Mouse (Mus musculus) left cerebral cortex, postnatal 25 days (tissue): ENCODE measurements at regions not wholly inside any gene's neighbourhood (a gene's known extent, or its start where the extent isn't known, plus 50 kb on each side); places are given as distances from the start of the nearest gene placed in this dataset.
A peak's percentile ranks its signal among the peaks of the same experiment; 100 is the strongest.

Experiments used
- DNase-seq, 2 experiments: peaks; one replicate each; pipeline ENCODE4 v3.0.0; 2022; ENCODE audit warnings: low spot score in 2 of 2, mixed read lengths in 1 of 2
- intact Hi-C: fragments of 180-260 bp; cut with DNase I; formaldehyde crosslinking; loops from one replicate; pipeline ENCODE4 v1.15.1; 2025

GRCm38 (mm10) chr12:71747386-71747785 is 83.5 kb upstream of the Daam1 start:
- DNase-seq: peak in 1 of 2 experiments; percentile 69
- intact Hi-C loops: no loop called here

DNA sequence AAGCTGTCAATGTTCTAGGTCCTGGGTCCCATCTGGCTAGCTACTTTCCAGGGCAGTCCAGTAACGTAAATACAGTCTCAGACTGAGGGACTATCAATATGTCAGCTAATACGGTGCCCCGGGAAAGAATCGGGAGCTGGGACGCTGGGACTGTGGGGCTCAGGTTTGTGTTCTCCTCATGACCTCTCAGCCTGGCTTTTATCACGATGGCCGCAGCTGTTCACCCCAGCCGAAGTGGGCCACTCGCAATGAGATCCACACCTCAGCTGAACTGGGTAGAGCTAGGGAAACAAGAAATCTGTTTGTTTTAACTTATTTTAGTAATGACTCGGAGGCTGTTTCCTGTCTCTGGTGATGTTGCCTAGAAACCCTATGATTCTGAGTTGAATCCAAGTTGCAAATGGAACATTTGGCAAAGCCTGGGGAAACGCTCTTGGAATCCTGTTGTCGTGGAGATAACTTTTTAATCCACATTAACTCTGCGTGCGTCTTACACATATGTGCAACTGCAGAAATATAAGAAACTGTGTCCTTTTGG is 83.0 kb upstream of the Daam1 start:
- intact Hi-C loops: loop anchor here (2.0 kb wide), 1 partner anchor 33 kb away; no protein-coding TSS in a partner anchor
- peak; percentile 67 to 89 for DNase-seq

- intact Hi-C loops: loop anchor here (2.0 kb wide), 1 partner anchor 34 kb away; no protein-coding TSS in a partner anchor
- peak; percentile 83 to 96 for DNase-seq
Observed at GRCm38 (mm10) chr12:71748731-71749130, 82.1 kb upstream of the Daam1 start.

DNA sequence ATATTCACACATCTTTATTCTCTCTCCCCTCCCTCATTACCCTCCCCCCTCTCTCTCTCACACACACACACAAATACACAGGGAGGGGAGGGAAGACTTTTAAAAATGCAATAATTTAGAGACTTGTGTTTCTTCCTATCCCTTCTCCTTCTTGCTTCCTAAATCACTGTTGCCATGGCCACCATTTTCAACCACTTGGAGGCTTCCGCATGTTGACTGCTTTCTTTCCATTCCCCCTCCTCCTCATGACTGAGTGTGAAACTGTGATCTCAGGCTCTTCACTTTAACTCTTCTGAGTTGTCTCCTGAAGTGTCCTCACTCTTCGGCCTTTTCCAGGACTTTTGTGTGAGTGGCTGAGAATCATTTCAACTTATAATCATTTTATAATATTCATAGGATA is 81.2 kb upstream of the Daam1 start:
- intact Hi-C loops: loop anchor here (2.0 kb wide), 1 partner anchor 35 kb away; no protein-coding TSS in a partner anchor
- peak; percentile 12 to 66 for DNase-seq

GRCm38 (mm10) chr12:71752741-71753260 is 78.1 kb upstream of the Daam1 start:
- no peak for DNase-seq
- intact Hi-C loops: no loop called here

- no peak for DNase-seq
- intact Hi-C loops: no loop called here
Observed at GRCm38 (mm10) chr12:71753276-71753675, 77.6 kb upstream of the Daam1 start.

DNA sequence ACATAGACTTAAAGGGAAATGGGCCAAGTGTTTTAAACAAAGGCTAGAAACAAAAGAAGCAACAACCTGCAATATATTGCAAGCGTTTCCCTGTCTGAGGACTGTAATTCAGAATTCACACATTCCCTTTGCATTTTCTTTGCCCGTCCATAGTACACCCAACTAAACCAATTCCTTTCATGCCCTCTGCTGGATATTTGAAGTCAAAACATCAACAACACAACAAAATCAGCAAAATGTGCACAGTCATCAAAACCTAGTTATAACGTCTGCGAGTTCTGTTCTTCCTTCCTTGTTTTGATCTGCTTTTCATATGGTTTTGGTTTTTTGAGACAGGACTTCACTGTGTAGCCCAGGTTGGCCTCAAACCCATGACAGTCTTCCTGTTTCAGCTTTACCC is 67.7 kb upstream of the Daam1 start:
- intact Hi-C loops: loop anchor here (5.0 kb wide), 2 partner anchors 451 to 566 kb away; no protein-coding TSS in a partner anchor
- peak in 1 of 2 experiments; percentile 44 for DNase-seq

GRCm38 (mm10) chr12:71766086-71766485 is 64.8 kb upstream of the Daam1 start:
- DNase-seq: no peak
- intact Hi-C loops: no loop called here

- no peak for DNase-seq
- intact Hi-C loops: no loop called here
Observed at GRCm38 (mm10) chr12:71766636-71767035, 64.2 kb upstream of the Daam1 start.

DNA sequence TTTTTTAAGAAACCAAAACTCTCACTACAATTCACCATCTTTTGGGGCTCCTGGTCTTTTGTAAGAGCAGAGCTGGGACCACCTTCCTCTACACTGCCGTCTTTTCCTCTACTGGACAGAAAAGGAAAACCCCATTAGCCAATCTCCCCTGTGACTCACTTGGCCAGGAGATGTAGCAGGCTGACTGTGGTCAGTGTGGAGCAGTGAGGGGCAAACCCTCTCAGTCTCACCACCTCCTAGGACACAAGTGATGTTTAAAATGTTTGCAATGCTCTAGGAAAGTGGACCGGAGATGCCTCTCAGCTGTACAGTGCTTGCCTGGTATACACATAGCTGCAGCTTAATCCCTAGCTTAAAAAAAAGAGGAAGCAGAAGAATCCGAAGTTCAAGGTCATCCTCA is 63.0 kb upstream of the Daam1 start:
- intact Hi-C loops: loop anchor here (1.0 kb wide), 1 partner anchor 279 kb away; no protein-coding TSS in a partner anchor

GRCm38 (mm10) chr12:71768471-71768870 is 62.4 kb upstream of the Daam1 start:
- DNase-seq: peak; percentile 76 to 83
- intact Hi-C loops: loop anchor here (1.0 kb wide), 1 partner anchor 279 kb away; no protein-coding TSS in a partner anchor

More for the DNA sequence above, 63.0 kb upstream of the Daam1 start:
- DNase-seq: no peak

- no peak for DNase-seq
- intact Hi-C loops: loop anchor here (1.0 kb wide), 1 partner anchor 278 kb away; no protein-coding TSS in a partner anchor
Observed at GRCm38 (mm10) chr12:71768890-71769289, 62.0 kb upstream of the Daam1 start.

GRCm38 (mm10) chr12:71769302-71769701 is 61.6 kb upstream of the Daam1 start:
- DNase-seq: no peak
- intact Hi-C loops: no loop called here

- intact Hi-C loops: no loop called here
- no peak for DNase-seq
Observed at GRCm38 (mm10) chr12:71773891-71774290, 57.0 kb upstream of the Daam1 start.

DNA sequence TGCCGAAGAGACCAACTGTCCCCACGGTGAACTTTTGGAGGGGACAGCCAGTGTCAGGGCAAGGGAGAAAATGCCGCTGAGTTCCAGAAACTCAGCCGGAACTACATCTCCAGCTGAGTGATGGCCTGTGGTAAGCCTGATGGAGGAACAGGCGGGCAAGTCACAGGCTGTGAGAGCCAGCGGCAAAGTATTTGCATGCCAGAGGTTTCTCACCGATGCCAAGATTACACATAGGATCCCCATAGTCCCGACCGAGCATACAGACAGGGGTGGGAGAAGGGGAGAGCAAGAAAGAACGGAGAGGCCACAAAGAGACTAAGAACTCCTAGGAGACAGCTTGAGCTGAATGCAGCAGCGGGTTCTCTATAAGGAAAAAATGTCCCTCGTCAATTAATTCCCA is 55.8 kb upstream of the Daam1 start:
- DNase-seq: no peak
- intact Hi-C loops: no loop called here

DNA sequence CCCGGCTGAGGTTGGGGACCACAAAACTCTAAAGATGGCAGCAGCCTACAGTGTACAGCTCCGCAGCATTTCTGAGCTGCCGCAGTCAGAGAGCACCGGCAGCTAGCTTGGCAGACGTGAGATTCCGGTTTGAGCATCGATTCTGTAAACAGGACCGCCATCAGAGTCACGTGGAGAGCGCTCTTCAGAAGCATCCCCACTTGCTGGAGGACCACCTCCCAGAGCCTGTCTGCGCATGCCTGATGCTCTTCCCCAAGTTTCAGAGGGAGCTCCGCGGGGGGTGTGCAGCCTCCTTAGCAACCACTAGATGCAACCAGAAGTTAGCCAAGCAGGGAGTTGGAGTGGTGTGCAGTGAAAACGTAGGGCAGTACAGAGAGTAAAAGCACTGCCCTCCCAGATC is 52.7 kb upstream of the Daam1 start:
- intact Hi-C loops: no loop called here
- peak; percentile 22 to 41 for DNase-seq

DNA sequence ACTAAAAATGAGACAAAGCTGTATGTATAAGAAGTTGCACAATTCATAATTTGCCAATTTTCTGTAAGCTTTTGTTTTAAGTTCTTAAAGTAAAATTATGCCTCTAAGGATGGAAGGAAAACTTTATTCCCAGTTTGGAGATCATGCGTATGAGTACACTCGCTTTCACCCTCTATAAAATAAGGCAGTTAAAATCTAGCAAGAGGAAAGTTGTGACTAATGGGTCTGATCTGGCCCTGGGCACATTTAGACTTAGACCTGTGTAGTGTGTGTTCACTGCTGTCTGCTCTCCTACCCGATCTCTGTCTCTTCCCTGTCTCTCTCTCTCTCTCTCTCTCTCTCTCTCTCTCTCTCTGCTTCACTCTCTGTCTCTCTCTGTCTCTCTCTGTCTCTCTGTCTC is 51.9 kb upstream of the Daam1 start:
- intact Hi-C loops: no loop called here
- DNase-seq: no peak

DNA sequence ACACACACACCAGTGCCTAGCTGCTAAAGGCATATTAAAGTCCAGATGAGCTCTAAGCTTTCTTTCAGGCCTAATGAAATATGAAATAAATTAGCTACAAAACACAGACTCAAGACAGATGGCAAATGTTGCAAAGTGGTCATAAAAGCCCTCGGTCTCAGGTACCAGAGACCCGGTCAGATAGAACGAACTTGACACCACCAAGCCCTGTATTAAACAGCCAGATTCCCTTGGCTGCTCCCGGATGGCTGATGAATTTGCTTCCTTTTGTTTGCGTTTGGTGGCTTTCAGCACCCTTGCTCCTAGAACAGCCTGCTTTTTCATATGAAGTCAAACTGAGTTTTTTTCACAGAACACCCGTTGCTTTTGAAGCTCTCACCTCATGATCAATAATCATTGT is 51.5 kb upstream of the Daam1 start:
- intact Hi-C loops: no loop called here
- no peak for DNase-seq
